Mouse (Mus musculus): ENCODE results near the gene Gdf9.
A peak's percentile ranks its signal among the peaks of the same experiment; 100 is the strongest.
"Not testable (repeated sequence)": the region's sequence is repeated elsewhere in the genome, so short reads cannot be mapped to it uniquely, and the experiment has no call there.

The Gdf9 gene

DNA sequence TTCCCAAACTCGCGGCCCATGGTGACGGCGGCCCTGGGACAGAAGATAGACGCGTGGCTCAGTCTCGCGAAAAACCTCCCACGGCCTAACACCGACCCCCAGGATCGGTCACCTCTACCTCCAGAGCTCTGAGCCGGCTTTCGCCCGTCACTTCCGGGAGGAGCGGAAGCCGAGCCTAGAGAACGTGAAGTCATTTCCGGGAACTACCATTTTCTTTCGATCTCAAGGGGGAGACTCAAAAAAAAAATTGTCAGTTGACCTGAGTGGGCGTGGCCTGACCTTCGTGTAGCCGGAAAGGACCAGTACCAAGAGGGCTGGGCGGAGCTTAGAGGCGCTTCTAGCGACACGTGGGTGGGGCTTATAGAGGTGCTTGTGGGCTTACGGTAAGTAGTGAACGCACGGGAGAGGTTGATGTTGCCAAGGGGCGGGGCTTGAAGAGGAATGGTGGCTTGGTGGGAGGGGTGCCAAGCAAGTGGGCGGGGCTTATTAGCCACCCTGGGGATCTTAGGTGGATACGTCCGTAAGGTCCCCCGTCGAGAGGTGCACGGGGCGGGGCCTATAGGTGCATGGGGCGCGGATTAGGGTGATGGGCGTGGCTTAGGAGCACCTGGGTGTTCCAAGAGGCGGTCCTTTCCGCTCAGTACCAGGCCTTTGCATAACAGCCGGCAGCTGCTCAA is at the start of gene Gdf9, which contains the start of gene Uqcrq:
Gene Gdf9, plus strand, starts transcription at position 354 of the 677 bp plus-strand sequence.
Gene Uqcrq, minus strand, starts transcription at position 162 of the 677 bp plus-strand sequence.
- DNase-seq (ENCODE audit: low spot score): peak; percentile 99

DNA sequence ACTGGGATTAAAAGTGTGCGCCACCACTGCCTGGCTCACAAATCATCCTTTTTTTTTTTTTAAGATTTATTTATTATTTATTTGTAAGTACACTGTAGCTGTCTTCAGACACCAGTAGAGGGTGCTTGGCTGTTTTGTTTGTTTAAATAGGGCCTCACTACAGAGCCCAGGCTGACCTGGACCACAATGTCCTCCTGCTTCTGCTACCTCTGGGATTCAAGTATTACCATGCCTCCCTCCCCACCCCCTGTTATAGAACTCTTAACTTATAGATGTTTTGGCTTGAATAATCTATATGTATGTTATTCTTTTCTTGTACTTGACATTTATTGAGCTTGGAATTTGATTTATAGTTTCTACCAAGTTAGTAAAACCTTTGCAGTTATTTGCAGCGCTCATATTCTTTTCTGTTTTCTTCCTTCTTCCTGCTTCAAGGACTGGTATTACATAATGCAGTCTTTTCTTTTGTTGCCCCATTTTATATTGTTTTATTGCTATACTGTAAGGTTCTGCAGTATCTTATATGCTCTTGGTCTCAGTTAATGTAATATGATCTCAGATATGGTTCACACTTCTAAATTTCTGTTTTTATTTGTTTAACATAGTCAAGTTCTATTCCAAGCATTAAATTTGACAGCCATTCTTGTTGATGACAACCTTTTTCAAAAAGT is 46.9 kb upstream of the Gdf9 start:
- DNase-seq (ENCODE audit: low spot score): no peak

DNA sequence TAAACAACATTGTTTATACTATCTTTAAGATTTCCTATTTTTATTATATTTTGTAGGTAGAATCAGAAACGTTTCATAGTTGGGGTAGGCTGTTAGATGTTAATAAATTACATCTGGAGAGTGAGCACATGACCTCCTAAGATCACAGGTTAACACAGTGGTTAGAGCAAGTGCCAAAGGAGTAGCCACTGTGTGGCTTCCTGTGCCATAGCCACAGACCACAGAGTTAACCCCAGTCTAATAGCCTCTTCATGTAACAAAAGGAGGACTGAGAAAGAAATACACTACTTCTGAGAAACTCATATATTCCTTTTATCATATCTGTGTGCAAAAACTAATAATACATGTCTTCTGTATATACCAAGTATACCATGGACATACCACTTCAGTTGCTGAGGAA is 37.0 kb upstream of the Gdf9 start:
- DNase-seq (ENCODE audit: low spot score): no peak

DNA sequence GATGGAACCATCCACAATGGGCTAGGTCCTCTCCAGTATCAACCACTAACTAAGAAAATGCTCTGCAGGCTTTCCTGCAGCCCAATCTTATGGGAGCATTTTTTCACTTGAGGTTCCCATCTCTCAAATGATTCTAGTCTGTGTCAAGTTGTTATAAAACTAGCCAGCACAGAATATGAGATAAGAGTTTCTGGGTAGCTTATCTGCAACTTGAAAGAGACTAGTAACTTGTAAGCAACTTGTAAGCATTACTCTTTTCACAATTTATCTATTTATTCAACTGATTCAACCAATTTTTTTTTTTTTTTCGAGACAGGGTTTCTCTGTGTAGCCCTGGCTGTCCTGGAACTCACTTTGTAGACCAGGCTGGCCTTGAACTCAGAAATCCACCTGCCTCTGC is 27.2 kb upstream of the Gdf9 start:
- DNase-seq (ENCODE audit: low spot score): no peak

DNA sequence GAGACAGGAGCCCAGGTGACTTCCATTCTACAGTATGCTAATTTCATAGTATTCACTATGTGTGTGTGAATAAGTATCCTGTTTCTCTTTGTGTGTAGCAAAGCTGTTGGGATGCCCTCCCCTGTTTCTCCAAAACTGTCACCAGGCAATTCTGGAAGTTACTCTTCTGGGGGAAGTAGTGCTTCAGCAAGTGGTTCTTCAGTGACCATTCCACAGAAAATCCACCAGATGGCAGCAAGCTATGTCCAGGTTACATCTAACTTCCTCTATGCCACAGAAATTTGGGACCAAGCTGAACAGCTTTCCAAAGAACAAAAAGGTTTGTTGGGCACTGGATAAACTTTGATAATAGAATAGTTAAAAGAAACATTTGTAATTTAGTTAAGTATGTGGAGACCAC is 19.1 kb upstream of the Gdf9 start:
- DNase-seq (ENCODE audit: low spot score): no peak

DNA sequence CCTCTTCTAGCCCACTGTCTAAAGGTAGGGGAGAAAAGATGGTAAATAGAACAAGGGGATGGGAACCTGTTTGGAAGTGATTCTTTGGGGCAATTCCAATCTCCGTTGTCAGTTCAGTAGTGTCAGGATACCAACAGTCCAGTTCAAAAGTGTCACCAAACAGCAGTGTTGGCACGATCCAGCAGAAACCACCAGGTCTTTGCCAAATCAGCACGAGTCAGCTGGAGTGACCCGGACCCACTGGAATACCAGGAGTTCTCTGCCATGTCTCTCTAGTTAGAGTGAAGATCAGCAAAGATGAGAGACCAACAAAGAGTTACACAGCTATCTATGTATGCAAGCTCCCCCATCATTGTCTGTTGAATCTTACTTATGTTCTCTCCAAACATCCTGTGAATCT is 17.0 kb upstream of the Gdf9 start:
- DNase-seq (ENCODE audit: low spot score): no peak

DNA sequence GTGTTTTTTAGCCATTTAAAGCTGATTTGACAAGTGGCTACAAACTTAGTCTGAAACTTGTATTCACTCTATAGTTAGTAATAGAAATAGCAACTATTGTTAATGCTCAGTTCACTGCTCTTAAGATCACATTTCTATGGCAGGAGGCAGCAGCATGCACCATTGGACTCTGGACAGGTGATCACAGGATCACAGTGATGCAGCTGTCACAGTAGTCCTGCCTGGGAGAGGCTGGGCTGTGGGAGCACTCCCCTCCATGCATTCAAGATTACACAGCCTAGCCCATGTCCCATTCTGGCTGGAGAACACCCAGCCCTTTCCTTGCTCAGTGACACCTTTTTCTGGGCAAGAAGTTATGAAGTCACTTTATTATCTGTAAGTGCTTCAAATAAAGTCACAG is 12.8 kb upstream of the Gdf9 start:
- no peak for DNase-seq (ENCODE audit: low spot score)

DNA sequence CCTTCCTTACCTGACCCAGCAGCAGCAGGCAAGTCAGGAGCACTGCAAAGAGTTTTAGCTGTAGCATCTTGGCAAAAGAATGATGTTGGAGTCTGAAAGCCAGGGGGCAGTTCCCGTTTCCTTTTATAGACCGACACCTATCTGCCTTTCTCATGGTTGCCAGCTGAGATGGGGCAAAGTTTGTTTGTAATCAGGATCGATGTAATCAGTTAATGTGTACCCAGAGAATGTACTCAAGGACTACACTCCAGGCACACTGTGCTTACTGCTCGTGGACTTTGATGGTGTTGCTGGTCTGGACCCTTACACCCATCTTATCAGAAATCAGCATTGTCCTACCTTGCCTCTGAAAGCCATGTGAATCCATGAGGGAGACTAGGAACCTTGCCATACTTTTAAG is 7.8 kb upstream of the Gdf9 start, which contains the start of gene Leap2:
Gene Leap2, minus strand, starts transcription at position 135 of the 400 bp plus-strand sequence.
- no peak for DNase-seq (ENCODE audit: low spot score)

DNA sequence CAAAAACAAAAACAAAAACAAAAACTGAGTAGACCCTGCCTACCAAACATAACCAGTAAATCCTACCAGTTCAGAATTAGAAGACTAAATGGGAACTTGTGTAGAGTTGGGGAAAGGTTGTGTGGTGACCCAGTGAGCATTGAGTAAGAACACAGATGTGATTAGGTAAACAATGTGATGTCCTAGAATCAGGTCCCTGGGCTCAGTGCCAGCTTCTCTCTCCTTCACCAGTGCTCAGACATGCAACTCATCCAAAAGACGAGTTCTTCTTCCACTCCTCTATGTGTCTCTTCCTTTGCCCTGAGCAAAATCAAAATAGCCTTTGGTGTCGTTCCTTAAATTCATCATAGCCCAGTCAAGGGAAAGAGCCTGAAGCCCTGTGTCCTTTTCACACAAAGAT is 6.0 kb upstream of the Gdf9 start:
- no peak for DNase-seq (ENCODE audit: low spot score)

DNA sequence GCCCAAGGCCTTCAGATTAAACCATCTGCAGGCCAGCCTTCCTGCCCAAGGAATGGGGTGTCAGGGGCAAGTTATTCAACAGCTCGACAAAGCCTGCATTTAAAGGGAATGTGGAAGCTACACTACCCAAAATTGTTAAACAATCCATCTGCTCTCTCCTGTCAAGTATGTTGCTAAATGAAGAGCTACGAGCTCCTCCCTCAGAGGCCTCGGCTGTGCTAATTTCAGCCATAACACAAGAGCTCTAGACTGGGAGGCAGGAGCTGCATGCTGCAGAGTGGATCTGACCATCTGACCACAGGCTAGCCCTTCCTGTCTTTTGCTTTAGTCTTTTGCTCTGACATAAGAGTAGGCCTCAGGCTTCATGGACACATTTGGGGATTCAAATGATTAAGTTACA is 5.6 kb upstream of the Gdf9 start:
- DNase-seq (ENCODE audit: low spot score): no peak

DNA sequence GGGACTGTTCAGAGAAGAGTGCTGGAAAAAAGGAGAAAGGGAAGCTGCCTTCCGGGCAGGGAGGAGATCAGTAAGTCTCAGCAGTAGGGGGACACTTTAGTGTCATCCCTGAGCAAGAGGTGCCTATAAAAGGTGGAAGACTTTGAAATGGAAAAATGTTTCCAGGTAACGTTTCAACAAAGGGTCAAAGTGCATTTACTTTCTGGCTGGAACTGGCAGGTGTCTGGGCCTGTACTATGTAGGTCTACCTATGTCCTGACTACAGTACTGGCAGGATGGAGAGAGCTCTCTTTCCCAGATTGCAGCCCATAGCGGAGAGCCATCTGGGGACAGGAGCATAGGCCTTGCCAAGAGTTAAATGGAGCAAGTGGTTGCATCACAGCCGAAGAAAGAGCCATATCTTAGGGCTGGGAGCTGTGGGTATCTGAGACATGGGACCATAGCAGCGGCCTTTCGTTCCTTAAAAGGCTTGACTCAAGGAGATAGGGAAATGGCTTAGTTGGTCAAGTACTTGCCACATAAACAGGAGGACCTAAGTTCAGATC is 5.0 kb upstream of the Gdf9 start:
- no peak for DNase-seq (ENCODE audit: low spot score)

DNA sequence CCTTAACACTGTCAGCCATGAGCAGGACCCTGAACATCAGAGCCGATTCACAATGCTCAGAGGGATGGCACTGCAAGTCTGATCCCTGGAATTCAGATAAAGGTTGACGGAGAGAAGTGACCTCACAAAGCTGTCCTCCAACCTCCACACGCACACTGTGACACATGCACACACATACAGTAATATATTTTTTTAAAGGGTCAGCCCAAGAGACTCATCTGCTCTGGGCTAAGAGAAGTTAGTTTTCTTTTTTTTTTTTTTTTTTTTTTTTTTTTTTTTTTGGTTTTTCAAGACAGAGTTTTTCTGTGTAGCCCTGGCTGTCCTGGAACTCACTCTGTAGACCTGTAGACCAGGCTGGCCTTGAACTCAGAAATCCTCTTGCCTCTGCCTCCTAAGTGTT is 3.9 kb upstream of the Gdf9 start:
- DNase-seq (ENCODE audit: low spot score): not testable (repeated sequence)

DNA sequence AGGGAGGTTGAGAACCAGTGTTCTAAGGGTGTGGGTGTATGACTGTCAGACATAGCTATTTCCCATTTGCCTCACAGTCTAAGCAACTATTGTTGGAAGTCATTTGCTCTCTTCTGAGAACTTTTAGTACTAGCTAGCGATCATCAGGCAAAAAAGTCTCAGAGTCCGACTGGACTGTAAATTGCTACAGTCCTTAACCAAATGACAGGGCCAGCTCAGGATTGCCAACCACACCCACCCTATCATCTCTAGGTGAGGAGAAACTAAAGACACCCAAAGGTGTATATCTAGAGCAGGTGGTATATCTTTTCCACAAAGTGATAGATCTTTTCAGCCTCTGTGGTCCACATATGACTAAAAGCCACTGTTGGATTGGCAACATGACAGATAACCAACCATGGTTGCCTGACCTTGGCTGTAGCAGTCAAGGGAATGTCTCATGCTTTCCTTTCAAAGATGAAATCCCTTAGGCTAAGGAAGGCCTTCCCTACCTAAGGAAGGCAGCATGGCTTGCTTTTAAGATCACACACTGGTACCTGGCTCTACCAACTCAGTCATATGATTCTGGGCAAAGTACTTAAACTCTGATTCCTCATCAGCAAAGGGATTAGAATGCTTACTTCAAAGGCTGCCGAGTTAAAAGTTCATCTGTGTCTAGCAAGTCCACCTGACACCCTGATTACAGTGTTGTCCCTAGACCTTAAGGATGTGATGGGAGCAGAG is 2.7 kb upstream of the Gdf9 start:
- DNase-seq (ENCODE audit: low spot score): no peak

DNA sequence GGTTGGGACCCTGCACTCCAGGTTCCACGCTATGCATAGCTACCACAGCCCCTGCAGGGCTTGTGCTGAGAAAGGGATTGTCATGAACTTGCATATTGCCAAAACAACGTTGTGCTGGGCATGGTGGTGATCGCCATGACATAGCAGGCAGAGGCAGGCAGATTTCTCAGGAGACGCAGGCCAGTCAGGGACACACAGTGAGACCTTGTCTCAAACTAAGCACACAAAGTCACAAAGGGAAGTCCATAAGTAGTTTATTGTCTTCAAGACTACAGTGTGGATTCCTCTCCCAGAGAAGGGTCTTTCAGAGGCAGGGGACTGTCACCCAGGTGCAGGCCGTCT is 2.1 kb upstream of the Gdf9 start:
- DNase-seq (ENCODE audit: low spot score): no peak

DNA sequence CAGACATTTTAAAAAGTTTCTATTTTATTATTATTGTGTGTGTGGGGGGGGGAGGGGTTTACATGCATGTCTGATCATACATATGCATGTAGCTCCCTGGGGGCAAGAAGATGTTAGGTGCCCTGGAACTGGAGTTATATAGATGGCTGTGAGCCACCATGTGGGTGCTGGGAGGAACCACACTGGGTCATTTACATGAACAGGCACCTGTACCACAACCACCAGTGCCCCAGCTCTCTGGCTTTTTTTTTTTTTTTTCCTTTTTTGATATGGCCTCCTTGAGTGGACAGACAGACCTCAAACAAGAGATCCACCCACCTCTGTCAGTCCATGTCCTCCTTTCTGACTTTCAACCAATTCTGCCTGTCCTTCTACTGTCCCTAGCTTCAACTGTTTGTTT is 1.6 kb upstream of the Gdf9 start:
- DNase-seq (ENCODE audit: low spot score): no peak

DNA sequence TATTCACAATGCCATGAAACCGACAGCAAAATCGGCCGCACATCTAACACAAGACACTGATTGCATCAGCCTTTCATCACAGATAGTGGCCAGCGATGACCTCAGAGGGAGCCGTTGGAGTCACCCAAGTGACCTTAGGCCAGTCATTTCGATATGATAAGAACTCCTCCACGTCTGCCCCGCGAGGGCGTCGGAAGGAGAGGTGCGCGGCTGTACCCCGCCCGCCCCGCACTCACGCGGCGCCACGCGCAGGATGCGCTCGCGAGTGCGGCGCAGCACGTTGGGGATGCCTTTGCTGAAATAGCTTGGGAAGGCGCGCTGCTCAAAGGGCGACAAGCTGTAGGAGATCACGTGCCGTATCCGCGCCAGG is 538 bp upstream of the Gdf9 start:
- peak; percentile 26 for DNase-seq (ENCODE audit: low spot score)

DNA sequence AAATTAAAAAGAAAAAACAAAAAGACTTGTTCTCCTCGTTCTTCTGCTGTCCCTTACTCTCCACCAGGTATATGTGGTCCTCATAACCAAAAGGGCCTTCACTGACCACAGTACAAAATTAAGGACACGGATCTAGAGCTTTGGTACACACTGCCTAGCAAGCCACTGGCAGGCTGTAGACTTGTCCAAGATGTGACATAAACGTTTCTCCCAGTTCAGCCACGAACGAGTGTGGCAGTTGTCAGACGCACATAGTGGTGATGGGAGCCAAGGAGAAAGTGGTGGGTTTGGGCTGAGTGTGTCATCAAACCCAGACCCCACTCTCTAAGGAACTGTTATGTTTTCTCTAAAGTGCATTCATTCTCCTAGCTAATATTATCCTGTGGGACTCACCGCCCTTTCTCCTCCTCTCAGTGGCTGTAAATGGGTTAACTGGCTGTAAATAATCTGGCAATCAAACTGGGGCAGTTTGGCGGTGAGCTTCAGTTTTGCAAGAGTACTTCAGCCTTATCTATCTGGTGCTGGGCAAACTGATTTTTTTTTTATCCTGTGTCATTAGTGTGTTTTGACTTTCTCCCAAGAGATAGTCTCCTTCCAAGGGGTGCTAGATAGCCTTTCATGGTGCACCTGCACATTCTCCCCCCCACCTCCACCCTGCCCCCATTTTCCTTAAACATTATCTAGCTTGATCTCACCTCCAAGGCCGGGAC is 679 bp downstream of the Gdf9 start:
- no peak for DNase-seq (ENCODE audit: low spot score)

DNA sequence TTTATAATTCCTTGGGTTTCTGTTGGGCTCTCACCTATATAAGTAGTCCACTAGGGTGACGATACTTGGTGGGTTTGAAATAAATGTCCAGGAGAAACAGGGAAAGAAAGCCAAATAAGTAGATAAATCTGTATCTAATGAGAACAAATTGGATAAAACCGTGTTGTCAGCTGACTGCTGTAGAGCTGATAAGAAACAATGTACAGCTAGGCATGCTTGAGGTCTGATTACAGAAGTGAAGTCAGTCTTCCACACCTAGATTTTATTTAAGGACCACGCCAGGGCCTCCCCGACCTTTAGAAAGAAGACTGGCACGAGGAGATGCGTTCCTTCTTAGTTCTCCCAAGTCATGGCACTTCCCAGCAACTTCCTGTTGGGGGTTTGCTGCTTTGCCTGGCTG is 2.2 kb downstream of the Gdf9 start:
- no peak for DNase-seq (ENCODE audit: low spot score)

DNA sequence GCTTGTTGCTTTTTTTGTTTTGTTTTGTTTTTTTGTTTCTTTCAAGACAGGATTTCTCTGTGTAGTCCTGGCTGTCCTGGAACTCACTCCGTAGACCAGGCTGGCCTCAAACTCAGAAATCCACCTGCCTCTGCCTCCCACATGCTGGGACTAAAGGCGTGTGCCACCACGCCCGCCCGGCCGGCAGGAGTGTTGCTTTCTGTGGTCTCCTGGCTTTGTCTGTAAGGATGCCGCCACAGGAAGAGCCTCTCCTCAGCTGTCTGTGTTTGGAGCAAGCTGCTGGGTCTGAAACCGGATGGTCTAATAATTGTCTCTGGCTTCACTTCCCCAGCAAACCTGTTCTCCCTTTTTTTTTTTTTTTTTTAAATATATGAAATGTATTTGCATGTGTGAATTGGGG is 4.7 kb downstream of the Gdf9 start:
- DNase-seq (ENCODE audit: low spot score): no peak

DNA sequence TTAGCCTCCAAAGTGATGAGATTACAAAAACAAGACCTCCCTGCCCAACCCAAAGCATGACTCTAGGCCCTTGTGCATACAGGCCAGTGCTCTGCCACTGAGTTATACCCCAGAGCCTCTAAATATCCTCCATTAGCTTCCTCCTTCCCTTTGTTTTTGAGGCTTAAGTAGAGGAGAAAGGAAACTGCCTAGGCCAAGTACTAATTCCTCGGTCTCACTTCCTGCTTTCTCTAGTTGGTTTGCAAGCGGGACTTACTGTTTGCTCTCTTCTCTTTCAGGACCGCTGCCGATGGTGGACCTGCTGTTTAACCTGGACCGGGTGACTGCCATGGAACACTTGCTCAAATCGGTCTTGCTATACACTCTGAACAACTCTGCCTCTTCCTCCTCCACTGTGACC is 5.5 kb downstream of the Gdf9 start:
- no peak for DNase-seq (ENCODE audit: low spot score)

DNA sequence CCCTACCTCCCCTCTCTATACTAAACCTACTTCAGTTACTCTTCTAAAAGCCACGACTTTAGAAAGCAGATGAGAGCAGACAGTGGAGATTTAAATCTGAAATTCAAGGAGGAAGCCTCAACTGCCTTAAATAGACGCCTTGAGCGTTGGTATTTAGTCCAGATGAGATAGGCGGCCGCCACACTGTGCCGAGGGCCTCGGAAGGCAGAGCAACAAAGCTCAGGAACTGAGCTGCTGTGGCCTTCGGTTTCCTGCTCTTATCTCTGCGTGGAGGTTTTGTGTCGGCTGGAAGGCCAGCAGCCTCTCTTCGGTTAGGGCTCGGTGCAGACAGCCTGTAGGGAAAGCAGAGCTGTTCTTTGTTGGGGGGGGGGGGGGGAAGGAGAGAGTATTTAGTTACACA is 11.1 kb downstream of the Gdf9 start:
- no peak for DNase-seq (ENCODE audit: low spot score)

DNA sequence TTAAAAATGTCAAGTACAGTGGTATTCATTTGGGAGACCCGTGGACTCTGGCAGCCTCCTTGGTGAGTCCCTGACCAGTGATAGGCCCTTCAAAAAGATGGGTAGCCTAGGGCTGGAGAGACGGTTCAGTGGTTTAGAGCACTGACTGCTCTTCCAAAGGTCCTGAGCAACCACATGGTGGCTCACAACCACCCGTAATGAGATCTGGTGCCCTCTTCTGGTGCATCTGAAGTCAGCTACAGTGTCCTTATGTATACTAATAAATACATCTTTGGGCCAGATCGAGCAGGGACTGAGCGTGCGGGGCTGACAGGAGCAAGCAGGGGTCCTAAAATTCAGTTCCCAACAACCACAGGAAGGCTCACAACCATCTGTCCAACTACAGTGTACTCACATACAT is 13.0 kb downstream of the Gdf9 start:
- DNase-seq (ENCODE audit: low spot score): peak; percentile 36

DNA sequence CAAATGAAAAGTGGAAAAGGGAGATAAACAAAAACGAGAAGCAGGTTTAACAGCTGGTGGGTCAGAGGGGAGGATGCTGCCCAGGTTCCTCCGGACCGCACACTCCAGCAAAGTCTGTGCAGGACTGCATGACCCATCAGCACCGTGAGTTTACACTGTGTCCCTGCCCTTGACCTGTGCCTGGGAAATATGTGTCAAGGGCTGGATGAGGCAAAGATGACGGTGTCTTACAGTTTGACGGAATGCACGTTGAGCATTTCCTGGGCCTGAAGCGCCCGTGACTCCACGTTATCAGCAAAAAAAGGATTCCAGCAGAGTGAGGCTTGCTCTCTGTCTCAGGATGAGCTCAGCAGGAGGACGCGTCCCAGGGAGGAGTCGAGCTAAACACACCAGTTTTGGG is 14.7 kb downstream of the Gdf9 start:
- DNase-seq (ENCODE audit: low spot score): no peak

All from layer of hippocampus, adult 9-10 months (tissue).